Mouse (Mus musculus): ENCODE results near the gene Gstm5. TPM values are rescaled to one million over a fixed set of nuclear protein-coding genes. Genes with fewer than 3 reads are reported as not detected.

The Gstm5 gene
- polyA plus RNA-seq, 1 experiment from 2014 or later = 259 TPM

GRCm38 (mm10) chr3:107868452-107868851, 27.2 kb upstream of the Gstm5 start:
- no peak for DNase-seq (ENCODE audit: low spot score)
- H3K27ac ChIP-seq = no peak overlapping the region
- no peak overlapping the region for H3K4me2 ChIP-seq (replicated peaks)
- H3K27me3 ChIP-seq (ENCODE audit: control insufficient read depth, insufficient read depth, low read length) = no peaks in the 10 kb centered on the region
- no peak overlapping the region for H3K9ac ChIP-seq
- no peaks in the 10 kb centered on the region for H3K36me3 ChIP-seq (replicated peaks; ENCODE audit: control insufficient read depth, insufficient read depth)
- WGBS = 90% methylated on average over 22 of the region's 22 CpGs
- no peak for ATAC-seq (ENCODE audit: low FRiP score)
- no peaks in the 10 kb centered on the region for H3K9me3 ChIP-seq (ENCODE audit: control insufficient read depth, low read length)
- 0 out of 2 replicates have a peak, but pooled peaks cover 7% of the 10 kb centered on the region for H3K4me1 ChIP-seq (replicated peaks; ENCODE audit: control insufficient read depth, insufficient read depth, low read length)
- no peak overlapping the region for H3K4me3 ChIP-seq (replicated peaks; ENCODE audit: low read length)

- no peaks in the 10 kb centered on the region for H3K36me3 ChIP-seq (replicated peaks; ENCODE audit: control insufficient read depth, insufficient read depth)
- DNase-seq (ENCODE audit: low spot score) (no peak), ATAC-seq (ENCODE audit: low FRiP score) (0 out of 2 replicates have a peak, but pooled peaks have one; percentile 38)
- H3K4me1 ChIP-seq (replicated peaks; ENCODE audit: control insufficient read depth, insufficient read depth, low read length) = 0 out of 2 replicates have a peak, but pooled peaks cover 7% of the 10 kb centered on the region
- no peak overlapping the region for H3K27ac ChIP-seq
- no peak overlapping the region for H3K4me2 ChIP-seq (replicated peaks)
- 19% methylated on average over 7 of the region's 7 CpGs for WGBS
- no peak overlapping the region for H3K4me3 ChIP-seq (replicated peaks; ENCODE audit: low read length)
- H3K27me3 ChIP-seq (ENCODE audit: control insufficient read depth, insufficient read depth, low read length) = no peaks in the 10 kb centered on the region
- no peaks in the 10 kb centered on the region for H3K9me3 ChIP-seq (ENCODE audit: control insufficient read depth, low read length)
- no peak overlapping the region for H3K9ac ChIP-seq
Observed at GRCm38 (mm10) chr3:107869097-107869496, 26.5 kb upstream of the Gstm5 start.

GRCm38 (mm10) chr3:107869925-107870324, 25.7 kb upstream of the Gstm5 start:
- no peaks in the 10 kb centered on the region for H3K27me3 ChIP-seq (ENCODE audit: control insufficient read depth, insufficient read depth, low read length)
- H3K9me3 ChIP-seq (ENCODE audit: control insufficient read depth, low read length) = no peaks in the 10 kb centered on the region
- H3K27ac ChIP-seq = no peak overlapping the region
- no peaks in the 10 kb centered on the region for H3K36me3 ChIP-seq (replicated peaks; ENCODE audit: control insufficient read depth, insufficient read depth)
- no peak overlapping the region for H3K9ac ChIP-seq
- H3K4me2 ChIP-seq (replicated peaks) = no peak overlapping the region
- no peak for ATAC-seq (ENCODE audit: low FRiP score)
- H3K4me3 ChIP-seq (replicated peaks; ENCODE audit: low read length) = no peak overlapping the region
- DNase-seq (ENCODE audit: low spot score) = no peak
- H3K4me1 ChIP-seq (replicated peaks; ENCODE audit: control insufficient read depth, insufficient read depth, low read length) = 0 out of 2 replicates have a peak, but pooled peaks cover 7% of the 10 kb centered on the region
- WGBS = 69% methylated on average over 4 of the region's 4 CpGs

GRCm38 (mm10) chr3:107873335-107874251, 22.0 kb upstream of the Gstm5 start:
- WGBS = 78% methylated on average over 24 of the region's 24 CpGs
- H3K27ac ChIP-seq = no peak overlapping the region
- ATAC-seq (ENCODE audit: low FRiP score) = no peak

GRCm38 (mm10) chr3:107875231-107875630, 20.4 kb upstream of the Gstm5 start:
- no peaks in the 10 kb centered on the region for H3K4me1 ChIP-seq (replicated peaks; ENCODE audit: control insufficient read depth, insufficient read depth, low read length)
- H3K27ac ChIP-seq = no peak overlapping the region
- DNase-seq (ENCODE audit: low spot score) (no peak), ATAC-seq (ENCODE audit: low FRiP score) (no peak)
- H3K4me2 ChIP-seq (replicated peaks) = no peak overlapping the region
- H3K9me3 ChIP-seq (ENCODE audit: control insufficient read depth, low read length) = no peaks in the 10 kb centered on the region
- H3K4me3 ChIP-seq (replicated peaks; ENCODE audit: low read length) = no peak overlapping the region
- no peaks in the 10 kb centered on the region for H3K36me3 ChIP-seq (replicated peaks; ENCODE audit: control insufficient read depth, insufficient read depth)
- no peaks in the 10 kb centered on the region for H3K27me3 ChIP-seq (ENCODE audit: control insufficient read depth, insufficient read depth, low read length)
- H3K9ac ChIP-seq = no peak overlapping the region
- WGBS = 68% methylated on average over 6 of the region's 6 CpGs

More at GRCm38 (mm10) chr3:107873335-107874251, 22.0 kb upstream of the Gstm5 start:
- Histone ChIP-seq H3K9me3 (ENCODE audit: control insufficient read depth, low read length) (no peaks in the 10 kb centered on the region), H3K4me1 (replicated peaks; ENCODE audit: control insufficient read depth, insufficient read depth, low read length) (0 out of 2 replicates have a peak, but pooled peaks cover 6% of the 10 kb centered on the region), H3K4me3 (replicated peaks; ENCODE audit: low read length) (no peak overlapping the region), H3K9ac (no peak overlapping the region), H3K27me3 (ENCODE audit: control insufficient read depth, insufficient read depth, low read length) (no peaks in the 10 kb centered on the region), H3K36me3 (replicated peaks; ENCODE audit: control insufficient read depth, insufficient read depth) (no peaks in the 10 kb centered on the region), H3K4me2 (replicated peaks) (no peak overlapping the region)
- DNase-seq (ENCODE audit: low spot score) = no peak

- no peak within 1 kb of the TSS for H3K9ac ChIP-seq
- DNase-seq (ENCODE audit: low spot score) (no peak), ATAC-seq (ENCODE audit: low FRiP score) (no peak)
- no peaks in the 10 kb centered on the region for H3K4me1 ChIP-seq (replicated peaks; ENCODE audit: control insufficient read depth, insufficient read depth, low read length)
- WGBS = 87% methylated on average over 5 of the region's 5 CpGs
- H3K36me3 ChIP-seq (replicated peaks; ENCODE audit: control insufficient read depth, insufficient read depth) = no peaks in the 10 kb centered on the region
- H3K4me2 ChIP-seq (replicated peaks) = no peak within 1 kb of the TSS
- no peaks in the 10 kb centered on the region for H3K9me3 ChIP-seq (ENCODE audit: control insufficient read depth, low read length)
- no peak within 1 kb of the TSS for H3K4me3 ChIP-seq (replicated peaks; ENCODE audit: low read length)
- no peaks in the 10 kb centered on the region for H3K27me3 ChIP-seq (ENCODE audit: control insufficient read depth, insufficient read depth, low read length)
- H3K27ac ChIP-seq = no peak within 1 kb of the TSS
Observed at GRCm38 (mm10) chr3:107877005-107877404, 18.6 kb upstream of the Gstm5 start, which contains the start of gene Eps8l3. TSS of gene Eps8l3 (plus strand) at chr3:107877229.

- Histone ChIP-seq H3K4me3 (replicated peaks; ENCODE audit: low read length) (no peak overlapping the region), H3K4me2 (replicated peaks) (no peak overlapping the region), H3K27ac (no peak overlapping the region), H3K9ac (no peak overlapping the region), H3K9me3 (ENCODE audit: control insufficient read depth, low read length) (no peaks in the 10 kb centered on the region), H3K4me1 (replicated peaks; ENCODE audit: control insufficient read depth, insufficient read depth, low read length) (no peaks in the 10 kb centered on the region), H3K36me3 (replicated peaks; ENCODE audit: control insufficient read depth, insufficient read depth) (no peaks in the 10 kb centered on the region), H3K27me3 (ENCODE audit: control insufficient read depth, insufficient read depth, low read length) (no peaks in the 10 kb centered on the region)
- 88% methylated on average over 12 of the region's 12 CpGs for WGBS
- DNase-seq (ENCODE audit: low spot score) (no peak), ATAC-seq (ENCODE audit: low FRiP score) (no peak)
Observed at GRCm38 (mm10) chr3:107877747-107878736, 17.6 kb upstream of the Gstm5 start.

GRCm38 (mm10) chr3:107887674-107888495, 7.7 kb upstream of the Gstm5 start:
- no peak overlapping the region for H3K4me2 ChIP-seq (replicated peaks)
- DNase-seq (ENCODE audit: low spot score) (peak; percentile 62), ATAC-seq (ENCODE audit: low FRiP score) (peak; percentile 93)
- H3K27me3 ChIP-seq (ENCODE audit: control insufficient read depth, insufficient read depth, low read length) = no peaks in the 10 kb centered on the region
- H3K4me1 ChIP-seq (replicated peaks; ENCODE audit: control insufficient read depth, insufficient read depth, low read length) = no peaks in the 10 kb centered on the region
- no peak overlapping the region for H3K9ac ChIP-seq
- peak overlapping the region; percentile 43 for H3K27ac ChIP-seq
- H3K9me3 ChIP-seq (ENCODE audit: control insufficient read depth, low read length) = no peaks in the 10 kb centered on the region
- no peaks in the 10 kb centered on the region for H3K36me3 ChIP-seq (replicated peaks; ENCODE audit: control insufficient read depth, insufficient read depth)
- WGBS = 78% methylated on average over 9 of the region's 9 CpGs
- H3K4me3 ChIP-seq (replicated peaks; ENCODE audit: low read length) = no peak overlapping the region
